Mouse (Mus musculus): ENCODE results near the gene 6030498E09Rik.

6030498E09Rik gene

GRCm38 (mm10) chrX:38772478-38772877 is at the start of gene 6030498E09Rik:
TSS of gene 6030498E09Rik (plus strand) at chrX:38772671.
- DNase-seq (ENCODE audit: low spot score), result no peak

- no peak for DNase-seq (ENCODE audit: low spot score)
Measured at GRCm38 (mm10) chrX:38730081-38730480, 42.4 kb upstream of the 6030498E09Rik start.

- no peak for DNase-seq (ENCODE audit: low spot score)
Measured at GRCm38 (mm10) chrX:38730639-38731038, 41.8 kb upstream of the 6030498E09Rik start.

DNA sequence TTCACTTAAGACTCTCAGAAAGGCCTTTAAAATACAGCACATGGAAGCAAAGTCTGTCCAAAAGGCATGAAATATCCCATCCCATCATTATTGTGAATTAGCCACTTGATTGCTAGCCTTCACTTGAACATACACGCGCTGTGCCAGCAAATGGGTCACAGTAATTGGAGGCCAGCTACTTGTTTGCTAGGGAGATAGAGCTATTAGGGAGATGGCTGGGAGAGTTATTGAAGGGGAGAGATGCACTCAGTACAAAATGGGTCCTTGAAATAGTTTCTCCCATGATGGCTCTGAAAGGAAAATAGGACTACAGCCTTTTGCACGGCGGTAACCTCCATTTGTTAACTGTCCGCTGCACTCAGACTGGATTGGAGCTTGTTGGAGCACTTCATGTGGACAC is 38.8 kb upstream of the 6030498E09Rik start:
- no peak for DNase-seq (ENCODE audit: low spot score)

GRCm38 (mm10) chrX:38734916-38735880 is 37.3 kb upstream of the 6030498E09Rik start:
- DNase-seq (ENCODE audit: low spot score), result no peak

- no peak for DNase-seq (ENCODE audit: low spot score)
Measured at GRCm38 (mm10) chrX:38771453-38771852, 1.0 kb upstream of the 6030498E09Rik start.

DNA sequence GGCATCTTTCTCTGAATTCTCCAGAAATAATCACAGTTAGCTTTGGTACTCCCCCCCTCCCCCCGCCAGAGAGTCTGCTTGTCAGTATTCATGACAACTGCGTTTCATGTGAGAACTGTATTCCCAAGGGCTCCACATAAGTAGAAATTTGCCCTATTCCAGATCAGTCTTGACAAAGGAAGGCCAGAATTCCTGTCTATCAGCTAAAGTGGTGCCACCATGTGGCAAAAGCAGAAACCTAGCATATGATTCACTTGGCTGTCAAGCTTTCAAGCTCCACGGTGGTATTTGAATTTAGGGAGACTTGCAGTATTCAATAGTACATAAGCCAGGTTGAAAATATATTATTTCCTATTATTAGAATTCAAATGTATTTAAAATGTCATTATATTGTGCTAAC is 585 bp upstream of the 6030498E09Rik start:
- DNase-seq (ENCODE audit: low spot score), result no peak

- DNase-seq (ENCODE audit: low spot score), result no peak
Measured at GRCm38 (mm10) chrX:38794373-38794772, 21.9 kb downstream of the 6030498E09Rik start.

DNA sequence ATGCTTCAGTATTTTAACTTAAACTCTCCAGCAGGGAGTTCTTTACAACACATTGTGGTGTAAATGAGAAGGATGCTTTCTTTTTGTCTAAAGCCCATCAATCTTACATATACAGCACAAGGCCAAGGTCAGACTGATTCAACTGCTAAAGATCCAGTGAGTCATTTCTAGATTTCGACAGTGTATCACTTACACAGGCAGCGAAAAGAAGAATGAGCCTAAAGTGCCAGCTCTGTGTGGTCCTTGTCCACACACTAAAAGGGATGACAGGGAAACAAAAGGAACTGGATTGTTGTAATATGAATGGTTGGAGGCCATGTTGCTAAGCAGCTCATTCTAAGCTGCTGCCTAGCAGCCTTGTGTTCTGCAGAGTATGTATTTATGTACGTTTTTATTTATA is 41.5 kb downstream of the 6030498E09Rik start:
- DNase-seq (ENCODE audit: low spot score), result no peak

- DNase-seq (ENCODE audit: low spot score), result no peak
Measured at GRCm38 (mm10) chrX:38816841-38817240, 44.4 kb downstream of the 6030498E09Rik start.

DNA sequence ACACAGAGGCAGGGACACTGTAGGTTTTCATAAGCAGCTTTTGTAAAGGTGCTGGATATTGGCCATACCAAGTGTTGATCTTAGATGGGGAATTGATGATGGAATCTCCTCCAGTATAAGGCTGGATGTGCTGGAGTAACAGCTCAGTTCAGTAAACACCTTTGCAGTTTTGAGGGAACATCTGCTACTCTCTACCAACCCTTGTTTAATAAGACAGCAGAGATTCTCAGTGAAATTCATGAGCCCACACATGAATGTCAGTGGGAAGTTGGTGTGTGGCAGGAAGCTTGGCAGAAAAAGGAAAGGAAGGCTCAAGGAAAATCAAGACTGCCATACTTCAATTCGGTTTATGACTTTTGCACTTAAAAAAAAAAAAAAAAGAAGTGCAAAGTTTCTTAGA is 186.1 kb downstream of the 6030498E09Rik start:
- DNase-seq (ENCODE audit: low spot score), result no peak

GRCm38 (mm10) chrX:38996265-38996664 is 223.8 kb downstream of the 6030498E09Rik start:
- no peak for DNase-seq (ENCODE audit: low spot score)
